ENCODE assay signal across 17 mouse cellular contexts in genomic region chr14:120731679-120732281, GRCm38 (mm10).
"Had no signal": no experiment of that assay in that cellular context is flagged by ENCODE, and none has a peak within 500 bp of the region (broad histone marks: within the 10 kb centered on the region; RNA-seq: fewer than 3 reads in every experiment).

No protein-coding gene starts in this region.

- H3K4me3 ChIP-seq: kidney, embryonic 15.5 days; left cerebral cortex, adult 2 months; limb, embryonic 10.5 days; liver, embryonic 15.5 days; lung, embryonic 15.5 days; midbrain, embryonic 13.5 days; myocyte; neural tube, embryonic 15.5 days had no signal

- H3K9ac ChIP-seq: kidney, embryonic 15.5 days; liver, embryonic 15.5 days; lung, embryonic 15.5 days; midbrain, embryonic 13.5 days; neural tube, embryonic 15.5 days had no signal

- H3K36me3 ChIP-seq: kidney, embryonic 15.5 days; limb, embryonic 10.5 days; liver, embryonic 15.5 days; lung, embryonic 15.5 days; midbrain, embryonic 13.5 days; neural tube, embryonic 15.5 days had no signal

- H3K4me1 ChIP-seq: liver, embryonic 15.5 days had no signal

- ATAC-seq: inflammation-experienced regulatory T-cells, adult 6 months had no signal

- H3K27ac ChIP-seq: kidney, embryonic 15.5 days; left cerebral cortex, adult 2 months; limb, embryonic 10.5 days; liver, embryonic 15.5 days; lung, embryonic 15.5 days; macrophage; midbrain, embryonic 13.5 days; neural tube, embryonic 15.5 days had no signal

- H3K9me3 ChIP-seq: kidney, embryonic 15.5 days; limb, embryonic 10.5 days; liver, embryonic 15.5 days; lung, embryonic 15.5 days; midbrain, embryonic 13.5 days; neural tube, embryonic 15.5 days had no signal

- H3K27me3 ChIP-seq: kidney, embryonic 15.5 days; liver, embryonic 15.5 days; lung, embryonic 15.5 days; midbrain, embryonic 13.5 days; neural tube, embryonic 15.5 days had no signal

- H3K4me2 ChIP-seq: kidney, embryonic 15.5 days; liver, embryonic 11.5 days; liver, embryonic 15.5 days; lung, embryonic 15.5 days; midbrain, embryonic 13.5 days; neural tube, embryonic 15.5 days had no signal

- DNase-seq: kidney, adult 2 months; kidney, postnatal 14 days; retina, postnatal 1 day; right cerebral cortex, postnatal 14 days; thymus, adult 18-20 months; thymus, postnatal 25 days had no signal
